Mouse (Mus musculus) spleen, adult 10 weeks (tissue): ENCODE measurements around the gene Tex46. TPM values are rescaled to one million over a fixed set of nuclear protein-coding genes. Genes with fewer than 3 reads are reported as not detected.

Experiments used
- polyA plus RNA-seq: library from polyadenylated mRNA; stranded (reverse); fragments of 350-450 nt; fragmentation: Illumina TruSeq; extraction: RNeasy Lipid Tissue Mini Kit (QIAGEN cat#74804); gene quantifications from one replicate; pipeline ENCODE4 v1.2.3, GENCODE M21; 2015; ENCODE audit warnings: low replicate concordance; ENCODE audit not compliant: insufficient read depth

The Tex46 gene
- not detected for polyA plus RNA-seq

GRCm38 (mm10) chr4:136610387-136610856 is at the start of gene Tex46:
Gene Tex46 (plus strand): TSS chr4:136610437.

DNA sequence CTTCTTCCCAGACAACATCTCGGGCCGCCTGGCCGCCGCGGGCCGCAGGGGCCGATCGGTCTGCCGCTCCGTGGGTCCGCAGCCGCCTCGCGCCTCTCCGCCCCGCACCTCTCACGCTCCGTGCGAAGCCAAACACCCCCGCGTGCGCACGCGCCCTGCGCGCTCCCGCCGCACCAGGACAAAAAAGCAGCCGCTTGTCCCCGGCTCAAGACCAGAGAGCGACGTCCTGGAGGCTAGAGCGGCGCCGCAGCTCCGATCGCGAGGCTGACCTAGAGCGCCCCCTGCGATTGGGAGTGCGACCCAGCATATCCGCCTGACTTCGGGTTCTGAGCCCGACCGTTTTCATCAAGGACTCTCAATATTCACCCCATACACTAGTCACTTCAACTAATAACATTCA is 7.7 kb upstream of the Tex46 start, which contains the start of gene Kdm1a:
Gene Kdm1a (minus strand): TSS at position 156 of the 400 bp plus-strand sequence.

DNA sequence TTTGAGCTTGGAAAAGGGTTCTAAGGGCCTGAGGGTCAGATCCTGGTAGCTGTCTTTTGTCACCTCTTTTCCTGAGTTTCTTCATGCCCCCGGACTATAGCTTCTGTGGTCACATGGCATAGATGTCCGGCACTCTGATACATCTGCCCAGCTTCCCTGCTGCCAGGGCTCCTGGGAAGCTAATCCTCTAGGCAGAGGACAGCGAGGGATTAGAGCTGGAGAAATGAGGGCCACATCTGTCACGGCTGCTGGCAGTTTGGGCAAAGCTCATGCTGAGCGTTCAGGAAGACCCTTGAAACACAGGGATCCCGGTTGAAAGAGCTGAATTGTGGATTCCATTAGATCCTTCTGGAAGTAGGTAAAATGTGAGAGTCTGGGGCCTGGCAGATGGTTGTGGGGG is 12.2 kb downstream of the Tex46 start, which contains the start of gene Lactbl1:
Gene Lactbl1 (plus strand): TSS at position 234 of the 400 bp plus-strand sequence.

Other genes with a start within 250 kb of the Tex46 start
- not detected for gene Htr1d, start 186.9 kb upstream of the Tex46 start, polyA plus RNA-seq
- gene 6030445D17Rik, start 148.2 kb upstream of the Tex46 start, polyA plus RNA-seq, result 0.80 TPM
- gene Luzp1, start 140.7 kb upstream of the Tex46 start, polyA plus RNA-seq, result 12.1 TPM
- 73.2 TPM for gene Kdm1a, start 7.7 kb upstream of the Tex46 start, polyA plus RNA-seq
- gene Lactbl1, start 12.2 kb downstream of the Tex46 start, polyA plus RNA-seq, result 0.10 TPM
- gene Ephb2, start 225.6 kb downstream of the Tex46 start, polyA plus RNA-seq, result 2.0 TPM